Mouse (Mus musculus) layer of hippocampus, postnatal 25 days (tissue): ENCODE data around the gene Ndufs3. TPM values are rescaled to one million over a fixed set of nuclear protein-coding genes. Genes with fewer than 3 reads are reported as not detected.
"Not testable (repeated sequence)": the region's sequence is repeated elsewhere in the genome, so short reads cannot be mapped to it uniquely, and the experiment has no call there.

Experiments
- DNase-seq, 2 experiments: peaks; one replicate each; pipeline ENCODE4 v3.0.0; 2022; ENCODE audit warnings: mixed read lengths in 2 of 2, low spot score in 1 of 2; ENCODE audit errors: extremely low spot score in 1 of 2
- total RNA-seq, 2 experiments: library from RNA; stranded (reverse); gene quantifications; 2 replicates each; pipeline ENCODE4 v1.2.3; 2021

Gene Ndufs3
- total RNA-seq, 2 experiments from 2014 or later: 219 to 254 TPM

DNA sequence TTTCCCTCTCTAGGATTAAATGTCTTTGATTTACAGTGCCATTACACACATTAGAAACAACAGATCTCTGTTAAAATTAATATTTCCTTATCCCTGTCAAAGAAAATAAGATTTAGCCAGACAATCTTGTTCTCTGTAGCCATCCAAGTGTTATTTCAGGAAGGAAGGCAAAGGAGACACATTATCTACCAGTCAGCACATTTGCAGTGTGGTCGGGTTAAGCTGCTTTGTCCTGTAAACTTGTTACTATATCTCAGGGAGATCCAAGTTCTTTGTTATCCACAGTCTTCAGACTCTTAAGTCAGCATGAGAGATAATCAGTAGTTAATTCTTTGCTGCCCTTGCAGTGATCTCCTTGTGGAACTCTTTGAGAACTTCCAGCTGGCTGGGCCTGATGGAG lies 6.2 kb upstream of the Ndufs3 start:
- no peak for DNase-seq

GRCm38 (mm10) chr2:90906721-90907120 lies 2.1 kb upstream of the Ndufs3 start:
- no peak for DNase-seq

- DNase-seq: no peak
Observed at GRCm38 (mm10) chr2:90904856-90905224, 213 bp upstream of the Ndufs3 start.

DNA sequence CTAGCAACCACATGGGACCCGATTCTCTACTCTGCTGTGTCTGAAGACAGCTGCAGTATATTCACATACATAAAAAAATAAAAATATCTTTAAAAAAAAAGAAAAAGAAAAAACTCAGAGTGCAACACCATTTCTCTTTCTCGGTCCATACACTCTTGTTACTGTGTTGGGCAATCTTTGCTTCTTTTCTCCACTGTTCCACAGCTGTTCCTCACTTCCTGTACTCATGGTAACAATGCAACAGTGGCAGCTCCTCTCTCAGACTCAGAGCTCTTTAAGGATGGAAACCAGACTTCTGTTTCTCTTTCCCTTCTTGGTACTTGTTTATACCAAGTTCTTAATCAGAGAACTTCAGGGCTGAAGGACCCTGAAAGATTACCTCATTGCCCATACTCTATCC lies 1.2 kb downstream of the Ndufs3 start:
- DNase-seq: no peak

GRCm38 (mm10) chr2:90894299-90894677 lies 10.3 kb downstream of the Ndufs3 start:
- not testable (repeated sequence) for DNase-seq

DNA sequence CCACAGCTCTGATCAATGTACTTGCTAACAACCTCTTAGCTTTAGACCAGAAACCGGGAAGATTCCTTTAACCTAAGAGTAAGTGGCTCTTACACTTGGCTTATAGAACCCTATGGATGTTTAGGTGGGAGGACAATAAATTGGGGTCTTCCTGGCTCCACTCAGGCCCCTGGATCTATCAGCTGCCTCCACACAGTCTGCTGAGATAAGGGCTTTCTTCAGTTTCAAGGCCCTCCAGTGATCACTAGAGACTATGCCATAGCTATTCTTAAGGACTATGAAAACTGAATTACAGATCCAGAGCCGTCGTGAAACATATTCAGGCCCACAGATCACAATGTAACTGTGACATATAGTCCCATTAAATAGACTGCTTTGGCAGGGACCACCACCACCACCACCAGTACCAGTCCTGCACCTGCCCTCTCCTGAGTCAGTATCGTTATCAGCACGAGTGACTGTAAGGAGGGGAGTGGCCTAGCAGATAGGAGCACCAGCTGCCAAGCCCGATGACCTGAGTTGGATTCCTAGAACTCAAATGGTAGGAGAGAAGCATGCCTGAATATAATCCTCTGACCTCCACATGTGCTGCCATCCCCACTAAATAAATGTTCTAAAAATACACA lies 10.8 kb downstream of the Ndufs3 start:
- DNase-seq: no peak

- no peak for DNase-seq
Observed at GRCm38 (mm10) chr2:90889550-90890548, 14.8 kb downstream of the Ndufs3 start.

DNA sequence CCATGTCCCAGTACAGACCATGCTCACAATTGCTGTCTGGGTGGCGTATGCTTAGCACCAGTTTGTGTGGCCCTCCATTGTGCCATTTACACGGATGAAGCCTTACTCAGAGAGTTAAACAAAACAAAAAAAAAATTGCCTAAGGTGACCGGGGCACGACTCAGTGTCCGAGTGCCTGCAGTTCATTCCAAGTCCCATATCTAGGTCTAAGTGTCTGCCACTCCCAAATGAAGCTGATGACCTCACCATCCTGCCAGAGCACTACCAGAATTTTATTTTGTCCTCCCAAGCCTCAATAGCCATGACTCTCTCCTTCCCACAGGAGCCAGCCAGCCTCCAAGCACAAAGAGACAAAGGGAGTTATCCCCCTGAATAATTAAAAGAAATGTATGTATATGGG lies 17.0 kb downstream of the Ndufs3 start:
- DNase-seq: no peak

GRCm38 (mm10) chr2:90886436-90886835 lies 18.2 kb downstream of the Ndufs3 start:
- no peak for DNase-seq

GRCm38 (mm10) chr2:90885218-90886041 lies 19.2 kb downstream of the Ndufs3 start, which contains the start of gene C1qtnf4:
Gene C1qtnf4, plus strand, starts transcription at chr2:90885860.
- DNase-seq: peak; percentile 44 to 60

- DNase-seq: no peak
Observed at GRCm38 (mm10) chr2:90881824-90882223, 22.8 kb downstream of the Ndufs3 start.

DNA sequence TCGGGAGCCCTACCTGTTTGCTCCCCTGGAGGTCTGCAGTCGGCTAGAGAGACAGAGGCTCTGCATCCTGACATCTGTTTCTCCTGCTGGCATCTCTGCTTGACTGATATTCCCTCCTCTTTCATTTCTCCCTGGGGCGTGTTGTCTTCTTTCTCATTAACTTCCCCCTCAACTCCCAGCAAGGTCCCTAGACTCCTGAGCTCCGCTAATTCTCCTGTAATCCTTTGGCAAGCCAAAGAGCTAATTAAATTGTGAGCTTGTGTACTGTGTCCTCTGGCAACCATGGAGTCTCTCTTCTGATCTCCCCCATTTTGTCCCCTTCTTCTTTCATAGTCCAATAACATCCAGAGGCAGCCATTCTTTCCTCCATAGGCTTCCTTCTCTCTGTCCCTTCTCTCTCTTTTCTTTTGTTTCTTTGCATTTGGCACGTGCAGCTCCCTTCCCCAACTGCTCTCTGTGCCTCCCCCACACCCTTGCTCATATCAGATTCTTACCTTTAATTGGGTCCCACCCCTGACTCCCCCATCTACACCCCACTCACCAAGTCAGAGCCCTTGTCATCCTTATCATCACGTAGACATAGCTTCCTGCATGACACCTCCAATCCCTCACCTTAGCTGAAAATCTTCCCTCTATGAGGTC lies 24.4 kb downstream of the Ndufs3 start:
- DNase-seq: no peak

GRCm38 (mm10) chr2:90879419-90879818 lies 25.2 kb downstream of the Ndufs3 start:
- no peak for DNase-seq

GRCm38 (mm10) chr2:90877584-90878259 lies 26.9 kb downstream of the Ndufs3 start:
- DNase-seq: no peak

- DNase-seq: no peak
Observed at GRCm38 (mm10) chr2:90875239-90875638, 29.4 kb downstream of the Ndufs3 start.

GRCm38 (mm10) chr2:90874025-90874424 lies 30.6 kb downstream of the Ndufs3 start:
- DNase-seq: no peak

GRCm38 (mm10) chr2:90871180-90871961 lies 33.3 kb downstream of the Ndufs3 start:
- no peak for DNase-seq

DNA sequence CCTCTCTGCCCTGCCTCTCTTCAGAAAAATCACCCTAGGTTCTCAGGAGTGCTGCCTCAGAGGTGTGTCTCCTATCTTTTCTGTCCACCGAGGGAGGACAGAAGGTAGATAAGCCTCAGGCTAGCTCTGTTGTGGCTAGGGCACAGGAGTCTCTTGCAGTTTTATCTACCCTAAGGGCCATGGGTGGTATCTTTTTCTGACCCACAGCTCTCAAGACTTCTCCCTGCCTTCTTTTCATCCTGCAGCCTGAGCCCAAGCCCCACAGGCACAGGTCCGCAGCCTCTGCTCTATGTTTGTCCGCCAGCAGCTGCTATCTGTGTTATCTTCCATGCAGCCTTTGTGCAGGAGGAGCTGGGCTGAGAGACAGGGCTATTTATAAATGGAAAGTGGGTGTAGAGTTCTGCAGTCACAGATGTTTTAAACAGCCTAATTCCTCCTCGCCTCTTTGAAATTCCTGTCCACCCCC lies 34.5 kb downstream of the Ndufs3 start:
- DNase-seq: no peak

GRCm38 (mm10) chr2:90866524-90866923 lies 38.1 kb downstream of the Ndufs3 start:
- peak; percentile 79 to 95 for DNase-seq
